ENCODE assay signal across 15 mouse cellular contexts in the genomic region with DNA sequence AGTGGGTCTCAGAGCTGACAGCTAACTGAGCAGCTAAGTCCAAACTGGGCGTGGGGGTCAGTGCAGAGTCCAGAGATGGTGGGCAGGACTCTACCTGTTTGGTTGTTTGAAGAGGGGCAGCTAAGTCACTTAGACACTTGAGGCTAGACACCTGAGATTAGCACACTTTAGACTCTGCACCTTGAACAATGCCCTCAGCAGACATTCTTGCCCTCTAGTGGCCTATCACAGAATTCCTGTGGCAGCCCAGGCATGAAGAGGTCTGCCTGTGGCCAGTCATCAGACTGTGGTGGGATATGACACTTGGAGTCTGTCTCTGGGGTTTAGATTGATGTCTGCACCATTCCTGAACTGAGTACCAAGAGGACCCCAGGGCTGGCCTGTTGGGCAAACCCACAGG. TPM values are rescaled to one million over a fixed set of nuclear protein-coding genes. Genes with fewer than 3 reads are reported as not detected.
A peak's percentile ranks its signal among the peaks of the same experiment; 100 is the strongest.
DNase-seq lines count a peak whose midpoint lies in the region; ATAC-seq and TF ChIP-seq lines count a peak whose summit lies in the region.
"Had no signal": no experiment of that assay in that cellular context is flagged by ENCODE, and none has a peak within 500 bp of the region (broad histone marks: within the 10 kb centered on the region; RNA-seq: fewer than 3 reads in every experiment).

No protein-coding gene starts in this region.

- no peaks in the 10 kb centered on the region for H3K9me3 ChIP-seq in liver, embryonic 11.5 days (ENCODE audit: control insufficient read depth, low read length)
- H3K9me3 ChIP-seq in ES-Bruce4 (replicated peaks; ENCODE audit: control insufficient read depth, insufficient read depth, low read length, poor library complexity, severe bottlenecking) = no peaks in the 10 kb centered on the region
- H3K9me3 ChIP-seq: embryonic facial prominence, embryonic 10.5 days; heart, embryonic 12.5 days; hindbrain, embryonic 10.5 days; liver, embryonic 15.5 days; midbrain, embryonic 10.5 days; stomach, embryonic 15.5 days had no signal

- WGBS in liver, adult 2 months = 100% methylated on average over 1 of the region's 1 CpGs
- WGBS in liver, embryonic 11.5 days = 95% methylated on average over 1 of the region's 1 CpGs

- H3K79me2 ChIP-seq in liver, adult 2 months (ENCODE audit: control insufficient read depth, insufficient read depth, low read length) = peaks cover 2% of the 10 kb centered on the region; the same call in 1 of the 2 replicates

- no peaks in the 10 kb centered on the region for H3K4me1 ChIP-seq in liver, adult 2 months (ENCODE audit: control insufficient read depth, insufficient read depth, low read length)
- no peaks in the 10 kb centered on the region for H3K4me1 ChIP-seq in liver, embryonic 11.5 days (replicated peaks; ENCODE audit: control insufficient read depth, insufficient read depth, low read length)
- H3K4me1 ChIP-seq in ES-Bruce4 (ENCODE audit: control insufficient read depth, insufficient read depth, low read length) = no peaks in the 10 kb centered on the region
- H3K4me1 ChIP-seq: embryonic facial prominence, embryonic 10.5 days; heart, embryonic 12.5 days; liver, embryonic 15.5 days; stomach, embryonic 15.5 days had no signal

- no peak overlapping the region for H3K4me3 ChIP-seq in liver, adult 2 months (ENCODE audit: insufficient read depth, low read depth, low read length)
- H3K4me3 ChIP-seq in liver, embryonic 11.5 days (ENCODE audit: low read depth, low read length) = no peak overlapping the region
- no peak overlapping the region for H3K4me3 ChIP-seq in ES-Bruce4 (ENCODE audit: low read depth, low read length)
- H3K4me3 ChIP-seq: embryonic facial prominence, embryonic 10.5 days; heart, embryonic 12.5 days; hindbrain, embryonic 10.5 days; liver, embryonic 15.5 days; midbrain, embryonic 10.5 days; stomach, embryonic 15.5 days had no signal

- H3K27ac ChIP-seq in liver, adult 2 months (replicated peaks; ENCODE audit: insufficient read depth, low read depth, low read length) = no peak overlapping the region
- no peak overlapping the region for H3K27ac ChIP-seq in liver, embryonic 11.5 days (ENCODE audit: low read depth, low read length)
- no peak overlapping the region for H3K27ac ChIP-seq in ES-Bruce4 (ENCODE audit: insufficient read depth, low read length)
- H3K27ac ChIP-seq: embryonic facial prominence, embryonic 10.5 days; hindbrain, embryonic 10.5 days; liver, embryonic 15.5 days; midbrain, embryonic 10.5 days; stomach, embryonic 15.5 days had no signal

- ATAC-seq in liver, embryonic 11.5 days (replicated peaks; ENCODE audit: low FRiP score) = no peak
- peak; percentile 42 for ATAC-seq in granulocyte monocyte progenitor cell, adult 5-6 weeks (replicated peaks; ENCODE audit: poor library complexity, severe bottlenecking)

- no peaks in the 10 kb centered on the region for H3K27me3 ChIP-seq in liver, adult 2 months (ENCODE audit: control insufficient read depth, insufficient read depth, low read length)
- H3K27me3 ChIP-seq in liver, embryonic 11.5 days (replicated peaks; ENCODE audit: control insufficient read depth, insufficient read depth, low read length) = no peaks in the 10 kb centered on the region
- no peaks in the 10 kb centered on the region for H3K27me3 ChIP-seq in ES-Bruce4 (ENCODE audit: control insufficient read depth, insufficient read depth, low read length, poor library complexity, severe bottlenecking)
- H3K27me3 ChIP-seq: heart, embryonic 12.5 days; liver, embryonic 15.5 days; stomach, embryonic 15.5 days had no signal

- peaks cover 19% of the 10 kb centered on the region; the same call in 1 of the 2 replicates for H3K36me3 ChIP-seq in liver, adult 2 months (ENCODE audit: control insufficient read depth, insufficient read depth, low read length)
- peaks cover 50% of the 10 kb centered on the region for H3K36me3 ChIP-seq in liver, embryonic 11.5 days (ENCODE audit: control insufficient read depth, insufficient read depth, low read length)
- H3K36me3 ChIP-seq in ES-Bruce4 (ENCODE audit: control insufficient read depth, insufficient read depth, low read length, poor library complexity, severe bottlenecking) = peaks cover 67% of the 10 kb centered on the region

- no peak for TF ChIP-seq EP300 in ES-Bruce4 (IDR thresholded peaks at IDR 0.05; ENCODE audit: insufficient read depth, low read depth, low read length)

- peak; percentile 18; the same call in 1 of the 2 replicates for TF ChIP-seq CTCF in liver, adult 2 months (IDR thresholded peaks at IDR 0.05; ENCODE audit: low read depth, low read length)
- TF ChIP-seq CTCF in ES-Bruce4 (IDR thresholded peaks at IDR 0.05; ENCODE audit: low read depth, low read length) = peak; percentile 18

- H3K4me2 ChIP-seq in liver, embryonic 11.5 days = no peak overlapping the region
- H3K4me2 ChIP-seq: heart, embryonic 12.5 days; liver, embryonic 15.5 days; stomach, embryonic 15.5 days had no signal

- no peak for DNase-seq in liver, adult 2 months (ENCODE audit: extremely low read depth, low read depth, low spot score)
- no peak for DNase-seq in liver, embryonic 11.5 days (ENCODE audit: low spot score)
- peak; percentile 49 to 63 for DNase-seq in kidney, postnatal 25 days
- no peak for DNase-seq in urinary bladder, postnatal 14 days (ENCODE audit: low spot score)
- no peak for DNase-seq in thymus, postnatal 36 days
- DNase-seq in adrenal gland, adult 8-10 months = no peak
- DNase-seq: cerebellum, adult 9-10 months had no signal

- no peak for TF ChIP-seq POLR2A in liver, adult 2 months (IDR thresholded peaks at IDR 0.05; ENCODE audit: extremely low read depth, insufficient read depth, low read length)
- TF ChIP-seq POLR2A in ES-Bruce4 (IDR thresholded peaks at IDR 0.05; ENCODE audit: insufficient read depth, low read length) = no peak

- H3K9ac ChIP-seq in liver, adult 2 months (ENCODE audit: low read depth, low read length) = no peak overlapping the region
- H3K9ac ChIP-seq in liver, embryonic 11.5 days (ENCODE audit: low read depth, low read length) = no peak overlapping the region
- no peak overlapping the region for H3K9ac ChIP-seq in ES-Bruce4 (ENCODE audit: low read depth, poor library complexity, severe bottlenecking)
- H3K9ac ChIP-seq: heart, embryonic 12.5 days; liver, embryonic 15.5 days; stomach, embryonic 15.5 days had no signal

RNA-seq across cellular contexts. Expression of gene Zfp64, which starts 7.7 kb away (rescaled TPM):
- total RNA-seq in liver, adult 2 months (2014; rRNA removed) = 5.6 and 7.2 TPM in 2 replicates
- polyA plus RNA-seq in liver, adult 2 months (2012; rRNA removed) = 13.5 and 14.3 TPM in 2 replicates
- polyA plus RNA-seq in liver, embryonic 11.5 days (2014; fragmentation: Nextera tagmentation; extraction: Ambion mirVana) = 30.6 and 31.1 TPM in 2 replicates
- 35.9 and 37.7 TPM in 2 replicates for polyA plus RNA-seq in ES-Bruce4 (2011; ENCODE audit: insufficient read depth, insufficient read length, low read depth, missing spikeins)
- total RNA-seq in granulocyte monocyte progenitor cell, adult 5-6 weeks (2014; fragmentation: Nextera tagmentation) = 15.3 and 23.4 TPM in 2 replicates
- 23.2 and 31.8 TPM in 2 replicates for total RNA-seq in granulocyte monocyte progenitor cell, adult 5-6 weeks (2017)
- total RNA-seq in adrenal gland, adult 8-10 months (2022) = 10 to 100 TPM; 15.5 to 23.2 (median 19.7) TPM

Comparison
In these comparisons a context has a peak if more than half of its experiments do, and no peak if none do; other contexts are left out.
1. DNase-seq: peak in kidney, postnatal 25 days (2 of 2); none in liver, adult 2 months (single experiment), liver, embryonic 11.5 days (single experiment), urinary bladder, postnatal 14 days (single experiment), thymus, postnatal 36 days (0 of 2) and adrenal gland, adult 8-10 months (single experiment).